Mouse (Mus musculus): ENCODE measurements around the gene Tprn. TPM values are rescaled to one million over a fixed set of nuclear protein-coding genes. Genes with fewer than 3 reads are reported as not detected.

Gene Tprn
- total RNA-seq, 2 experiments from 2014 or later = 15.5 to 18.7 TPM

Other genes with a start within 250 kb of the Tprn start
- gene Nsmf, start 208.3 kb upstream of the Tprn start, total RNA-seq (2021) = 10 to 100 TPM; 78.9 to 80.1 TPM
- gene Entpd8, start 182.3 kb upstream of the Tprn start, total RNA-seq (2021) = 1 to 10 TPM; 2.0 to 5.4 TPM
- under 1 TPM in 1 of 2 experiments, not detected in 1; 0.59 TPM for gene Noxa1, start 167.5 kb upstream of the Tprn start, total RNA-seq (2021)
- 10 to 100 TPM; 10.2 to 18.4 TPM for gene Nrarp, start 81.9 kb upstream of the Tprn start, total RNA-seq (2021)
- gene Tor4a, start 65.7 kb upstream of the Tprn start, total RNA-seq (2021) = 10 to 100 TPM; 23.1 to 24.3 TPM
- 10 to 100 TPM; 64.8 to 65.8 TPM for gene Nelfb, start 51.1 kb upstream of the Tprn start, total RNA-seq (2021)
- not detected for gene Stpg3, start 48.0 kb upstream of the Tprn start, total RNA-seq (2021)
- gene Fam166a, start 43.9 kb upstream of the Tprn start, total RNA-seq (2021) = under 1 TPM; 0.45 to 0.68 TPM
- gene Tubb4b, start 37.9 kb upstream of the Tprn start, total RNA-seq (2021) = 100 to 1,000 TPM; 235 to 257 TPM
- gene Slc34a3, start 28.3 kb upstream of the Tprn start, total RNA-seq (2021) = under 1 TPM in 1 of 2 experiments, not detected in 1; 0.95 TPM
- gene Rnf224, start 25.8 kb upstream of the Tprn start, total RNA-seq (2021) = not detected
- gene Rnf208, start 20.4 kb upstream of the Tprn start, total RNA-seq (2021) = 10 to 100 TPM; 14.3 to 18.7 TPM
- not detected for gene Cysrt1, start 20.2 kb upstream of the Tprn start, total RNA-seq (2021)
- 1 to 10 TPM; 4.4 to 5.9 TPM for gene AL732309.1, start 15.8 kb upstream of the Tprn start, total RNA-seq (2021)
- 10 to 100 TPM; 28.9 to 38.5 TPM for gene Tmem203, start 7.2 kb upstream of the Tprn start, total RNA-seq (2021)
- 10 to 100 TPM; 56.0 to 56.8 TPM for gene Ssna1, start 9.8 kb downstream of the Tprn start, total RNA-seq (2021)
- gene Anapc2, start 9.9 kb downstream of the Tprn start, total RNA-seq (2021) = 100 to 1,000 TPM; 110 to 115 TPM
- gene Tmem210, start 25.5 kb downstream of the Tprn start, total RNA-seq (2021) = not detected
- not detected for gene Lrrc26, start 27.3 kb downstream of the Tprn start, total RNA-seq (2021)
- gene Grin1, start 56.6 kb downstream of the Tprn start, total RNA-seq (2021) = 10 to 100 TPM; 15.0 to 15.2 TPM
- 10 to 100 TPM; 57.5 to 62.5 TPM for gene Man1b1, start 69.7 kb downstream of the Tprn start, total RNA-seq (2021)
- 10 to 100 TPM; 32.1 to 33.9 TPM for gene Dpp7, start 93.7 kb downstream of the Tprn start, total RNA-seq (2021)
- gene Uap1l1, start 103.1 kb downstream of the Tprn start, total RNA-seq (2021) = 10 to 100 TPM; 18.6 to 24.0 TPM
- gene Sapcd2, start 109.7 kb downstream of the Tprn start, total RNA-seq (2021) = 1 to 10 TPM; 9.3 to 9.4 TPM
- 10 to 100 TPM in 1 of 2 experiments, 1 to 10 TPM in 1; 10.0 to 11.8 TPM for gene Entpd2, start 133.3 kb downstream of the Tprn start, total RNA-seq (2021)
- gene Npdc1, start 136.7 kb downstream of the Tprn start, total RNA-seq (2021) = 100 to 1,000 TPM; 102 to 112 TPM
- under 1 TPM in 1 of 2 experiments, not detected in 1; 0.82 TPM for gene Fut7, start 160.6 kb downstream of the Tprn start, total RNA-seq (2021)
- 10 to 100 TPM; 30.4 to 34.3 TPM for gene Abca2, start 166.1 kb downstream of the Tprn start, total RNA-seq (2021)
- gene Clic3, start 194.2 kb downstream of the Tprn start, total RNA-seq (2021) = 1 to 10 TPM; 1.4 to 1.7 TPM
- 10 to 100 TPM; 41.0 to 48.5 TPM for gene Paxx, start 198.5 kb downstream of the Tprn start, total RNA-seq (2021)
- 1 to 10 TPM; 3.6 to 6.5 TPM for gene Ptgds, start 207.4 kb downstream of the Tprn start, total RNA-seq (2021)
- gene Lcn12, start 231.3 kb downstream of the Tprn start, total RNA-seq (2021) = not detected
- 100 to 1,000 TPM in 1 of 2 experiments, 10 to 100 TPM in 1; 99.5 to 118 TPM for gene Fbxw5, start 238.1 kb downstream of the Tprn start, total RNA-seq (2021)
- 1 to 10 TPM; 1.0 to 9.9 TPM for gene C8g, start 239.1 kb downstream of the Tprn start, total RNA-seq (2021)

All from adrenal gland, postnatal 4 days (tissue).